Mouse (Mus musculus): ENCODE results near the gene Polr3f.

Polr3f gene

GRCm38 (mm10) chr2:144526981-144527820, at the start of gene Polr3f, which contains the start of gene Dzank1:
Polr3f (plus strand) TSS chr2:144527718.
Dzank1 (minus strand) TSS chr2:144527414.
- peak; percentile 98 for DNase-seq (ENCODE audit: low spot score in 2 of 2)

GRCm38 (mm10) chr2:144479421-144479820, 48.1 kb upstream of the Polr3f start:
- DNase-seq (ENCODE audit: low spot score in 2 of 2), result peak; percentile 48 to 70

GRCm38 (mm10) chr2:144484084-144484483, 43.4 kb upstream of the Polr3f start:
- DNase-seq (ENCODE audit: low spot score in 2 of 2), result no peak

GRCm38 (mm10) chr2:144485439-144485838, 42.1 kb upstream of the Polr3f start:
- no peak for DNase-seq (ENCODE audit: low spot score in 2 of 2)

GRCm38 (mm10) chr2:144487476-144487875, 40.0 kb upstream of the Polr3f start:
- DNase-seq (ENCODE audit: low spot score in 2 of 2), result no peak

GRCm38 (mm10) chr2:144489342-144489741, 38.2 kb upstream of the Polr3f start:
- DNase-seq (ENCODE audit: low spot score in 2 of 2), result no peak

GRCm38 (mm10) chr2:144502134-144502533, 25.4 kb upstream of the Polr3f start:
- DNase-seq (ENCODE audit: low spot score in 2 of 2), result no peak

- peak in 1 of 2 experiments; percentile 14 for DNase-seq (ENCODE audit: low spot score in 2 of 2)
Observed at GRCm38 (mm10) chr2:144514619-144515018, 12.9 kb upstream of the Polr3f start.

GRCm38 (mm10) chr2:144519772-144520171, 7.7 kb upstream of the Polr3f start:
- DNase-seq (ENCODE audit: low spot score in 2 of 2), result no peak

- peak; percentile 25 to 28 for DNase-seq (ENCODE audit: low spot score in 2 of 2)
Observed at GRCm38 (mm10) chr2:144525856-144526255, 1.7 kb upstream of the Polr3f start.

- no peak for DNase-seq (ENCODE audit: low spot score in 2 of 2)
Observed at GRCm38 (mm10) chr2:144527821-144528174, 280 bp downstream of the Polr3f start.

GRCm38 (mm10) chr2:144537123-144537522, 9.6 kb downstream of the Polr3f start:
- no peak for DNase-seq (ENCODE audit: low spot score in 2 of 2)

- no peak for DNase-seq (ENCODE audit: low spot score in 2 of 2)
Observed at GRCm38 (mm10) chr2:144541246-144541645, 13.7 kb downstream of the Polr3f start.

- no peak for DNase-seq (ENCODE audit: low spot score in 2 of 2)
Observed at GRCm38 (mm10) chr2:144543670-144544069, 16.2 kb downstream of the Polr3f start.

GRCm38 (mm10) chr2:144544630-144545029, 17.1 kb downstream of the Polr3f start:
- no peak for DNase-seq (ENCODE audit: low spot score in 2 of 2)

GRCm38 (mm10) chr2:144545061-144545460, 17.5 kb downstream of the Polr3f start:
- DNase-seq (ENCODE audit: low spot score in 2 of 2), result no peak

GRCm38 (mm10) chr2:144545481-144545880, 18.0 kb downstream of the Polr3f start:
- DNase-seq (ENCODE audit: low spot score in 2 of 2), result no peak

GRCm38 (mm10) chr2:144547559-144547958, 20.0 kb downstream of the Polr3f start:
- no peak for DNase-seq (ENCODE audit: low spot score in 2 of 2)

- DNase-seq (ENCODE audit: low spot score in 2 of 2), result peak; percentile 65 to 70
Observed at GRCm38 (mm10) chr2:144550529-144550928, 23.0 kb downstream of the Polr3f start, which contains the start of gene Rbbp9. Rbbp9 (minus strand) TSS chr2:144550869.

GRCm38 (mm10) chr2:144553905-144554304, 26.4 kb downstream of the Polr3f start:
- DNase-seq (ENCODE audit: low spot score in 2 of 2), result no peak

- no peak for DNase-seq (ENCODE audit: low spot score in 2 of 2)
Observed at GRCm38 (mm10) chr2:144555286-144555819, 27.8 kb downstream of the Polr3f start.

GRCm38 (mm10) chr2:144555820-144556552, 28.5 kb downstream of the Polr3f start, which contains the start of gene Sec23b:
Sec23b (plus strand) TSS chr2:144556229.
- peak; percentile 97 for DNase-seq (ENCODE audit: low spot score in 2 of 2)
